Mouse (Mus musculus) B cell, adult 2 months (primary cell): ENCODE results near the gene Xaf1.
A peak's percentile ranks its signal among the peaks of the same experiment; 100 is the strongest.
"Not testable (repeated sequence)": the region's sequence is repeated elsewhere in the genome, so short reads cannot be mapped to it uniquely, and the experiment has no call there.

Experiments
- DNase-seq, 2 experiments: peaks; one replicate each; pipeline ENCODE4 v3.0.0; 2022

The Xaf1 gene

DNA sequence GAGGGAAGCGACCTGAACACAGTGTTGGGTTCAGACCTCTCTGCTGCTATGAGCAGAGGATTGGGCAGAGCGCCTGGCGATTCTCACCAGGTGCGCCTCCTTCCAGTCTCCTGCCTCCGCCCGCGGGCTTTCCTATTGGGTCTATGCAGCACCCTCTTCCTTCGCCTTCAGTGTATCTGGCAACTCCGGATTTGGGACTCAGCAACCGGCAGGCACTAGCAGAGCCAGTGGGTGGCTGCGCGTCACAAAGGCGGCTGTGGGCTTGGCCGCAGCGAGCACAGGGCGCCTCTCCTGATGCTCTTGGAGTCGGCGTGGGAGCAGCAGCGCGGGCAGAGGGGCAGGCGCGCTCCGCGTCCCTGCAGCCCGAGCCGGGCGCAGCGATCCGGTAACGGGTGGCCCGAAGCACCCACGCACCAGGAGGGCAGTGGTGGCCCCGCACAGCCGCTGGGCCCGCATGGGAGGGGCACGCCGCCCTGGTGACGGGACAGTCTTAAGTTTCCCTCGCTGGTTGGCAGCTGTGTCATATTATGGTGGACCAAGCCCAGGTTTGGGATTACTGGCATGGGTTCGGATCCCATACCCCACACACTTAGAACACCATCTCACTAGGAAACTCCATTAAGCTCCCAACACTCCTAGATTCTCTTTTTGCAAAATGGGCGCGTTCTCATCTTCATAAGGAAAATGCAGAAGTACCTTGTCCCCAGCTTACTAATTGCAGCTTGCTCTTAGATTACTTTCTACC, 12.9 kb downstream of the Xaf1 start, which contains the start of gene Fbxo39:
Gene Fbxo39 (plus strand): TSS at position 294 of the 745 bp plus-strand sequence.
- no peak for DNase-seq

- no peak for DNase-seq
Observed at GRCm38 (mm10) chr11:72318026-72318425, 16.6 kb downstream of the Xaf1 start.

GRCm38 (mm10) chr11:72324431-72324830, 23.0 kb downstream of the Xaf1 start:
- DNase-seq = peak in 1 of 2 experiments; percentile 14

DNA sequence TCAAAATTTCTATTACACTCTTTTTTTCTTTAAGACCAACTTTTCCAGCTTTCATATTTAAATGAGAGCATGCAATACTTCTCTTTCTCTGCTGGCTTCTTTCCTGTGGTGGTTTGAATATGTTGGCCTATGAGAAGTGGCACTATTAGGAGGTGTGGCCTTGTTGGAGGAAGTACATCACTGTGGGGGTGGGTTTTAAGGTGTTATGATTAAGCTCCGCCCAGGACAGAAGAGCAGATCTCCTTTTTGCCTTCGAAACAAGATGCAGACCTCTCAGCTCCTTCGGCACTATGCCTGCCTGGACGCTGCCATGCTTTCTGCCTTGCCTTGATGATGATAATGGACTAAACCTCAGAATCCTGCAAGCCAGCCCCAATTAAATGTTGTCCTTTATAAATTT, 24.3 kb downstream of the Xaf1 start:
- DNase-seq = peak in 1 of 2 experiments; percentile 8

DNA sequence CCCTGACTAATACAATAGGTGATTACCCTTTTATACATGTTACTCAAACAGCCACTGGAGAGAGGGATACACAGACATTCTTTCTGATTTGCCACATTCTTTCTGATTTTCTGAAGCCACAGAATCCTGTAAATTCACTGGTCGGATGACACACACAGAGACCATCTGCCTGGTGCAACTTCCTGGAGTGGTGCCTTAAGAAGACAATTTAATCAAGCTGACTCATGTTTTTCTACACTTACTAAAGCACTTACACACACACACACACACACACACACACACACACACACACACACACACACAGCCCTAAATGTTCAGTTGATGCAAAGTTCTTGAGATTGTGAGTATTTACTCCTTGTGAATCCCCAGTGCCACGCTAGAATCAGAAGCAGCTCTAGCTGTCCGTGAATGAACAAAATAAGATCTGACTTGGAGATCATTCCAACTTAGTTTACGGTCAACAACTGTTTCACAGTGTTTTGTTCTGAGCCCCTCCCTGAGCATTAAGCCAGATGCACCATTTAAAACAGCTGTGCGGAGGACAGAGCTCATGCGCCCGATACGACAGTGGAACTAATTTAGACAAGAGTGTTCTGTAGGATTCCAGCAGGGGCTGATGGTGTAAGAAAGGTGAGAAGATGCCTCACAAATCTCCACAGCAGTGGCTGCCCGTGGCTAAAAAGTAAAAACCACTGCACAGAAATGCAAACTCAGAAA, 31.7 kb downstream of the Xaf1 start:
- no peak for DNase-seq

DNA sequence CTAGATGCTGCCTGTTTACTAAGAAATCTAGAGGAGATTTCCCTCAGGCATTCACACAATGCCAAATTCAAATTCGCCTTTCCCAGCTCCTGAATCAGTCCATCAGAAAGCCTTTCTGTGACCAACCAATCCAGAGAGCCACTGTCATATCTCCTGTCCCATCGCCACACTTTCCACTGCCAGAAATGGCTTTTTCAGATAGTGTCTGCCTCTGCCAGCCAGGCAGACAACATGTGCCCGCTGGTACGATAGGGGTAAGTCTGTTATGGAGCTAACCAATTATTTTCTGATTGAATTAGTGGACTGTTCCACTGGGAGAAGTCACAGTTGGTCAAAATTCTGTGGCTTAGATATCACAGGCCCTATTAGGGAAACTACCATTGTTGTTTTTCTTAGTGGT, 33.2 kb downstream of the Xaf1 start:
- no peak for DNase-seq

DNA sequence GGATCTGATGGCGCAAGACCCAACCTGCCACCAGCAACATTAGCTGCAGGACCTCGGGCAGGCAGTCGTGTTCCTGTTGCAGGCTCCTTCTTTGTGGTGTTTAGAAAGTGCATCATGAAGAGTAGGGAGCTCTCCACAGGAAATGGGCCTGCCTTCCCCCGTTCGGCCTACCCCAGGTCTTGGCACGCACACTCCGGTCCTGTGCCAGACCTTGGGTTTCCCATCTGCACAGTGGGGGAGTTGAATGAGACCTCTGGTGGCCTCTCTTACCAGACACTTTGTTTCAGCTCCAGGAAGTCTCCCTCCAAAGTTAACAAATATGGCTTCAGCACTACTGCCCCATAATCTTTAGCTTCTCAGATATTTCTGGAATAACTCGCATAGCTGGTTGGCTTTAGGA, 35.3 kb downstream of the Xaf1 start:
- DNase-seq = no peak

- DNase-seq = no peak
Observed at GRCm38 (mm10) chr11:72338437-72338871, 37.0 kb downstream of the Xaf1 start.

DNA sequence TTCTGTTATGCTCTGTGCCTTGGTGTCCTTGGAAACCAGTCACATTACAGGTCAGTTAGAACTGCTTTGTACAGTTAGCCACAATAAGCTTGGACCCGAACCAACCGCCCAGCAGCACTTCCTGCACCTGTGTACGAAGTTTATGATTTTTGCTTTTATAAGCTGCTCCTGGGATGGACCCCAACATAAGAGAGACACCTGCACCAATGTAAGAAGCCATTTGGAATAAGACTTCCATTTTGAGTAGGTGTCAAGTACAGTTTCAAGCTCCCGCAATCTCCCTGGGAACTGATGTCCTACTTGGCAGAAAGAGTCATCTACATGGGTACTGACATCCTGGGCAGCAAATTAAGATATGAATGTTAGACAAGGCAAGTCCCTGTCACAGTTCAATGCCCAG, 38.3 kb downstream of the Xaf1 start:
- DNase-seq = no peak

GRCm38 (mm10) chr11:72342549-72343237, 41.3 kb downstream of the Xaf1 start:
- peak; percentile 45 to 47 for DNase-seq

GRCm38 (mm10) chr11:72343238-72343625, 41.8 kb downstream of the Xaf1 start:
- not testable (repeated sequence) for DNase-seq

DNA sequence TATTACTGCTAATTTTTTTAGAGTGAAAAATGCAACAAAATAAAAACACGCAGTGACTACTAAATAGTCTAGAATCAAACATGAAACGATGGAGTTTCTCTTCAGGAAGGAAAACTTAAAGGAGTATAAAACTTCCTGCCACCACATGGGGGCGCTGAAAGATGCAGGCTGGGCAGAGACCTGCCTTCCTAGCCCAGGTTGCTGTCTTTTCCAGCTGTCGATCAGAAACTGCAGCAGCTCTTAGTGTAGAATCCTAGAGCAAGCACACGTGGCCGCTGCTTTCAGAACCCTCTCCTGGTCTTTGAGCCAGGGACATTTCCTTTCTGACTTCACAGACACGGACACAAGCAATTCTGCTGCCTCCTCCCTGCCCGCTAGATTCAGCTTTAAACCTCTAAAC, 42.5 kb downstream of the Xaf1 start:
- peak; percentile 64 to 67 for DNase-seq

DNA sequence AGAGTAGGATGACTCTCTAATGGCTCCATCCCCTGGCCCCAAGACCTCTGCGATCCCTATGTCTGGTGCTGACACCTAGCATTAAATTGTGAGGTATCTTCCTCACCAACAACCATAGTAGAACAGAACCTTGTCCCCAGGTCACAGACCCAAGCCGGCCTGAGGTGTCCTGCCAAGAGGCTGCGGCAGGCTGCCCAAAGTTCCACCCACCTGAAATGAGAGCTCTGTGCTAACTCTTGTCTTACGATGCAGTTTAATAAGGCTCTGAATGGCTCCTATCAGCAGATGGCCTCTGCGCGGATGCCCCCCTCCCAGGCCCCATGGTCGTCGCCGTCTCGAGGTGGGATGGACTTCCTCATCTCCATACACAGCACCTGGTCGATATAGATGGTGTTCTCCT, 43.1 kb downstream of the Xaf1 start:
- DNase-seq = no peak

DNA sequence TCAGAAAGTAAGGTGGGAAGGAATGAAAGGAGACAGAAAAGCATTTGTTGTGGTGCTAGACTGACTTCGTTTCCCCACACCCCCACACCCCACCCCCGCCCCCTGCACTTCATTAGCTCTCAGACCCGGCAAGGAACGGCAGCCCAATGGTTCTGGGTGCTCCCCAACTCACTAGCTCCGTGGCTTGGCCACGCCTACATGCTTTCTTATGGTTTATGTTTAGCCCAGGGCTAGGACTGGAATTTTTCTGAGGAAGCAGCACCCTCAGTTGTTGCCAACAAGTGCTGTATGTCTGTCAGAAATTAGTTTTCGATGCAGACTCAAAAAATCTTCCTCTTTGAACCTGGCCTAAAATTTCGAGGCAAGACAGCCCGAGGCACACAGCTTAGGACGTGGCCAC, 47.1 kb downstream of the Xaf1 start:
- DNase-seq = no peak

DNA sequence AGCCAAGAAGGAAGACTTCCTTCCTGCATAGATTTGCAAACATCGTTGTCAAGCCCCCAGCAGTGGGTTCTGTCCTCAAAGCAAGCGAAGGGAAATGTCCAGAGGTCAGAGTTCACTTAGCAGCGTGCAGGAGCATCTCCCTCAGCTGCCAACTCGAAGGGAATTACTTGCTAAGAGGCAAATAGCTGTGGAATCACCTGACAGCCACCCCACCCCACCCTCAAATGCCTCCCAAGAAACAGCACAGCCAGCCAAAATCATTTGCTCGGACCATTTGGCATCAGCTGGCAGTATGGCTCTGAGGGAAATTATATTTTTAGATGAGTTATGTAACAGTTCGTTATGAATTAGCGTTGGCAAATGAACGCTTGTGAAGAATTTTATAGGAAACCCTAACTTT, 47.6 kb downstream of the Xaf1 start:
- DNase-seq = no peak

DNA sequence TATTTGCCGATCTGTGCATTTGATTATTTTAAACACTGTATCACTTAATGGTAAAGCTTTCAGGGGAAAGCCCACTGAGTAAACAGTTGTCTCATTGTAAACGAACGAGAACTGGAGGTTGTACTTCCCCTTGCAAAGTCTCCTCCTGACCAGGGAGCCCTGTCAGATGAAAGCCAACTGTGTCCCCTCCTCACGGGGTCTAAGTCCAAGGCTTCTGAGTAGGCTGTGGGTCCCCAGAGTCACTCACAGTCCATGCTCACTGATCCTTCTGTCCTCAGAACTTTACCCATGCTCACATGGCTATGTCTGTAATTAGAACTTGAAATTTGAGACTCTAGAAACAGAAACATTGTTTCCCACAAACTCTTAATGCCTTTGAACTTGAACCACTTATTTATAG, 48.2 kb downstream of the Xaf1 start:
- DNase-seq = no peak

- DNase-seq = no peak
Observed at GRCm38 (mm10) chr11:72352272-72352671, 50.8 kb downstream of the Xaf1 start.

- no peak for DNase-seq
Observed at GRCm38 (mm10) chr11:72353186-72353585, 51.8 kb downstream of the Xaf1 start.

- peak; percentile 89 for DNase-seq
Observed at GRCm38 (mm10) chr11:72354971-72355728, 53.7 kb downstream of the Xaf1 start.

- DNase-seq = peak; percentile 56 to 57
Observed at GRCm38 (mm10) chr11:72361385-72362346, 60.2 kb downstream of the Xaf1 start.

DNA sequence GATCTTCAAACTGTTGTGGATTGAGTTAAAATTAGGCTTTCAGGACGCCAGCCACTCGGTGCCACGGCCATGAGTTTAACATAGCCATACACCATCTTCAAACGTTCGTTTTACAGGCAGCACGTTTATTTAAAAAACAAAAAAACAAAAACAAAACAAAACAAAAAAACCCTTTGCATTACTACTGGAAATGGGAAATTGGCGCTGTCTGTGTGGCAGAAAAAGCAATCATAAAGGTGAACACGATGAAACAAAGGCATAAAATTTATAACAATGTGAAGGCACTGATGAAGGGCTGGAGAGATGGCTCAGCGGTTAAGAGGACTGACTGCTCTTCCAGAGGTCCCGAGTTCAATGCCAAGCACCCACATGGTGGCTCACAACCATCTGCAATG, 60.9 kb downstream of the Xaf1 start, which contains the start of gene Tekt1:
Gene Tekt1 (minus strand): TSS at position 96 of the 395 bp plus-strand sequence.
- DNase-seq = no peak
